Mouse (Mus musculus) urinary bladder, postnatal 14 days (tissue): ENCODE results near the gene Grb10.

ENCODE experiments used
- DNase-seq: peaks from one replicate; pipeline ENCODE4 v3.0.0; 2021; ENCODE audit warnings: low spot score

Grb10 gene

GRCm38 (mm10) chr11:11945766-11946165 is 92.7 kb downstream of the Grb10 start:
- DNase-seq: no peak

GRCm38 (mm10) chr11:11944814-11945213 is 93.7 kb downstream of the Grb10 start:
- DNase-seq: no peak

- DNase-seq: no peak
These were observed 94.5 kb downstream of the Grb10 start for GRCm38 (mm10) chr11:11944082-11944349.

DNA sequence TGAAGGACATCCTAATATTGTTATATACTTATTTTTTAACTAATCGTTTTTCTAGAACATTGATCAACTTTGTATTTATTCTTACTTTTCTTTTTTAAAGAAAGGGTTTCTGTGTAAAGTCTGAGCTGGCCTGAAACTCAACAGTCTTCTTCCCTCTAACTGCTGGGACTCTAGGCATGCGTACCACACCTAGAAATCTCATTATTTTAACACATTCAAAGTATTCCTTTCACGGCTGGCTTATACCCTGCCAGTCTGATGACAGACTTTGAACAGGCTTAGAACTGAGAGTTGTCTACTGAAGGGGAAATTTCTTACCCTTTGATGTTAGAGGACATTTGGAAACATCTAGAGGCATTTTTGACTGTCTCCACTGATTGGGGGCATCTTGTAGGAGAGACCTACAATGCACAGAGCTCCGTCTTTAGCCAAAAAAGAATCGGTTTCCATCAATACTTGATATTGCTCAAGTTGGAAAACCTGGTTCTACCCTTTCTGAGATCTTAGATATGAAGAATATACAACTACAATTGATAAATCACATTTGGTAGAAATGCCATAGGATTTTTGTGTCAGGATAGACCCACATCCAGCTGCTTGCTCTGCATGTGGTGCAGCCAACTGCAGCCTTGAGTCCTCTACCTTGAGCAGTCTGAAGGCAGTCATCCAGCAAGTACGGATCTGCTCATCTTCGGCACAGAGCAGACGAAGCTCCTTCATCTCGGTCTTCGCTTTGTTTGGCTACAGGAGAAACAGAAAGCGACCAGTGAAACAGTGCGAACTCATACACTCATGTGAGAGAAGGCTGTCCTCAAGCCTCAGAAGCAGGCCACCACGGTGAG is 95.0 kb downstream of the Grb10 start:
- DNase-seq: no peak

- no peak for DNase-seq
These were observed 95.9 kb downstream of the Grb10 start for GRCm38 (mm10) chr11:11942320-11943217.

- DNase-seq: no peak
These were observed 97.4 kb downstream of the Grb10 start for GRCm38 (mm10) chr11:11940833-11941681.

- no peak for DNase-seq
These were observed 98.9 kb downstream of the Grb10 start for GRCm38 (mm10) chr11:11939611-11940010.

DNA sequence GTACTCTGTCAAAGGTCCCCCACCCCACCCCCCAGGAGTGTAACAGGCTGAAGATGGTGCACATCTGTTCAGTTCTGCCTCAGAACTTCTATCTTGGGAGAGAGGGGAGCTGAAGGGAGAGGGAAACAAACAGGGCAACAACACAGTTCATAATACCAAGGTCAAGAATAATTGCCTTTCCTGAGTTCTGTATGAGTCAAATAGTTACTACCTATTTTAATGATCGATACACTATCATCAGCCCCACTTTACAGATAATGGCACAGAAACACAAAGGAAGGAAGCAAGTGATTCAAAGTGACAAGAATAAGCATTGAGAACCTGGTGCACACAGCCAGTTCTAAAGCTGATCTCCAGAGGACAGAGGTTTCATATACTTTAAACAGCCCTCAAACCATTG is 99.9 kb downstream of the Grb10 start:
- no peak for DNase-seq

GRCm38 (mm10) chr11:11937340-11938030 is 101.0 kb downstream of the Grb10 start:
- DNase-seq: no peak

DNA sequence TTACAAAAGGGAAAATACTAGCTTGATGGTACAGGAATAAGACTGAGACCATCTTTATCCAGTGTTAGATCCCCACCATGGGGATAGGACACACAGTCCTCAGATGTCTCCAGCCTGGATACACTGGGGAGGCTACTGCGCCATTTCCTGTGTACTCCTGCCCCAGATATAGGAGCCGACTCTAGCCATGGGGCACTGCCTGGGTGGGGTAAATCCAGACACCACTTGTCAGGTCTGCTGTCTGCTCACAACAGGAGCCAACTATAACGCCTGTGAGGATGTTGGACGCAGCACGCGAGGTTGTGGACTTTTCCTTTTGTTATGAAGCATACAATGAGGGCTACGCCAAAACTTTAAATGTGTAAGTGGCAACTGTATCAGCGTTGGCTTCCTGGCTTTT is 103.7 kb downstream of the Grb10 start:
- DNase-seq: no peak

- DNase-seq: no peak
These were observed 106.2 kb downstream of the Grb10 start for GRCm38 (mm10) chr11:11932102-11932789.

DNA sequence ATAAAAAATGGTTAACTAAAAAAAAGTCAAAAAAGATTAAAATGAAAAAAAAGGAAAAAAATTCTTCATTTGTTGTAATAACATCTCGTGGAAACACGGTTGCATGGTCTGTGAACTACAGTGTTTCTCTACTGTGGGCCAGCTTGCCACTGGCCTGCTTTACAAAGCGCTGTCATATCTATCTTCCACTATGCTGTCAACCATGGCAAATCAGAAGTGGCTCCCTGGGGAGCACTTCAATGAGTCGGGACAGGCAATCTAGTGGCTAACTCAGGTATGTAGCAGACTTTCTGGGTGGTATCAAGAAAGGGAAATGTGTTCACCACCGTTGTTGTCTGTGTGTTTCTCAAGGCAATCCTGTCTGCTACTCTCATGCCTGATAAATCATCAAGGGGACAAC is 106.8 kb downstream of the Grb10 start:
- DNase-seq: no peak

DNA sequence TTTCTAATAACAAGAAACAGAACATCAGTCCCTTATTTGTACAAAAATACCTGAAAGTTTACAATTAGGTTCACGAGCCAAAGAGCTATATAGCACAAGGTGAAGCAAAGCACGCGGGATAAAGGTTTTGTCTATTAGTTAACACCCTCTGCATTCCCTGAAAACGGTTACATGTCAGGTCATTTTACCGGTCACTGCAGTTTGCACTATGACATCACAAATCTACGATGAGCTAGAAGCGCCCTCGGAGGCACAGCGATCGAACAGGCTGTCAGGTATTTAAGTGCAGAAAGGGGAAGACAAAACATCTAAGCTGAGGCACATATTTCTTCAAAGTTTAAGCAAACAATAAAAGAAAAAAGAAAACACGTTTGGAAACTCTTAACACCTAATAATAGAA is 108.0 kb downstream of the Grb10 start:
- DNase-seq: no peak

- no peak for DNase-seq
These were observed 109.4 kb downstream of the Grb10 start for GRCm38 (mm10) chr11:11929059-11929458.

- DNase-seq: no peak
These were observed 109.9 kb downstream of the Grb10 start for GRCm38 (mm10) chr11:11928586-11928985.

DNA sequence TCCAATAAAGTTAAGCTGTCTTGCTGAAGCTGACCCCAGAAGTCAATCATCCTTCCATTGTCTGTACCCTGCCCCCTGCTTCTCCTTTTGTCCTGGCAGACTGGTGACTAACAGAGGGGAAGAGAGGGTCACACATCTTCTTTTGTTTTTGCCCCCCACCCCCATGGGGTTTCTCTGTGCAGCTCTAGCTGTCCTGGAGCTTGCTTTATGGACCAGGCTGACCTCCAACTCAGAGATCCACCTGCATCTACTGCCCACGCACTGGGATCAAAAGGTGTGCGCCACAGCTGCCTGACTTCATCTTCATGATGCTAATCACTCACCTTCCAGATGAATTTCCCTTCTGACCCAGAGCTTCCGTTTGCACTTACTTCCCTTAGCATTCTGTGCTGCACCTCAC is 114.6 kb downstream of the Grb10 start:
- no peak for DNase-seq

- no peak for DNase-seq
These were observed 115.1 kb downstream of the Grb10 start for GRCm38 (mm10) chr11:11923345-11923744.

DNA sequence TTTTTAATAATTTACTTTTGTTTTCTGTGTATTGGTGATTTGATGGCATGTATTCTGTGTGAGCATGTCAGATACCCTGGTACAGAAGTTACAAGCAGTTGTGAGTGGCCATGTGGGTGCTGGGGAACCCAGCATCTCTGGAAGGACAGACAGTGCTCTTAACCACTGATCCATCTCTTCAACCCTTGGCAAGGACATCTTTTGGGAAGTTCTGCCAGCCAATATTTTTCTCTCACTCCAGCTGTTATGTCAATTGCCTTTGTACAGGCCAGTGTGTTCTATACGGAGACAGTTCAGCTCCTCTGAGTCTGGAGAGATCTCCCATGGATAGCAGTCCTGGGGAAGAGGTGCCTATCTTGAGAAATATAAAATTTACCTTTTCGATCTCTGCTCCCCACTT is 116.4 kb downstream of the Grb10 start:
- no peak for DNase-seq

GRCm38 (mm10) chr11:11907703-11908413 is 130.6 kb downstream of the Grb10 start:
- peak; percentile 14 for DNase-seq

DNA sequence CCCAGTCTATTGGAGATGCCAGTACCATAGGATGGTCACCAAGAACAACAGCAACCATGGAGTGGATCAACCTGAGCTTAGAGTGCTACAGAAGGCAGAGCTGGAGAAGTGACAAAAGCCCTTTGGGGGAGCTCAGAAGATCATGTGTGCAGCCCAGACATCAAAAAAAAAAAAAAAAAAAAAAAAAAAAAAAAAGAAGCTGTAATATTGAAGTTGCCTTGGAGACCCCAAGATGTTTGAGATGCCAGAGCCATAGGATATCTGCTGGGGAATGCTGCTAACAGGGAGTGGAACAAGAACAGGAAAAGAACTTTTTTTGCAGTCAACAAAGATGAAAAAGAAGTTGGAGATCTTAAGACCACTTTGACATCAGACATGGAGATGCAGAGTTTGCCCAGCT is 133.0 kb downstream of the Grb10 start:
- no peak for DNase-seq

- DNase-seq: no peak
These were observed 133.5 kb downstream of the Grb10 start for GRCm38 (mm10) chr11:11904995-11905394.
